Mouse (Mus musculus) left cerebral cortex, adult 8-10 months (tissue): ENCODE data around the gene Pdlim1. TPM values are rescaled to one million over a fixed set of nuclear protein-coding genes. Genes with fewer than 3 reads are reported as not detected.
A peak's percentile ranks its signal among the peaks of the same experiment; 100 is the strongest.
"Not testable (repeated sequence)": the region's sequence is repeated elsewhere in the genome, so short reads cannot be mapped to it uniquely, and the experiment has no call there.

ENCODE experiments used
- DNase-seq, 2 experiments: peaks; one replicate each; pipeline ENCODE4 v3.0.0; 2022; ENCODE audit warnings: low spot score in 2 of 2
- total RNA-seq, 4 experiments: library from RNA; stranded (reverse); gene quantifications; 2 replicates each; pipeline ENCODE4 v1.2.4; 2022

Gene Pdlim1
- total RNA-seq, 4 experiments from 2014 or later: 20.7 to 25.3 (median 21.6) TPM

DNA sequence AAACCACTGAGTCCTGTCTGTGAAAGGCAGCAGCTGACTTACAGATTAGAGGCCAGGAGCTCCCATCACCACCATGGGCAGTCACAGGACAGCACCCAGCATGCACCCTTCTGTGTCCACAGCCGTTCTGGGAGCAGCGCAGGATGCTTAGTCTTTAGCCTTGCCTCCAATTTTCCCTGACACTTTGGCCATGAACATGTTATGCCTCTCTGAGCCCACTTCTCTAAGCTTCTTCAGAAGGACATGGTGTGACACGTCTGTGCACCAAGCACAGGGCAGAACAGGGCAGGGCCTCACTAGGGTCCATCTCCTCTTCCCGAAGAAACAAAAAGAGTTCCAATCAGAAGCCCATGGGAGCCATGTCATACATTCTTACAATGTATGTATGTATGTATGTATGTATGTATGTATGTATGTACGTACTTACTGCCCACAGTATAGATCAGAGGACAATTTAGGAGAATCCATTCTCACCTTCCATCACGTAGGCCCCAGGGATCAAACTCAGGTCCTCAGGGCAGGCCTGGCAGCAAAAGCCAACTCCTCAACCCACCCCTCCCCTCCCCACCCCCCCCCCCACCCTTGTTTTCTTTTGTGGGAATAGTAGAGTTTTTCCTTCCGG lies 24.9 kb downstream of the Pdlim1 start:
- DNase-seq: no peak

DNA sequence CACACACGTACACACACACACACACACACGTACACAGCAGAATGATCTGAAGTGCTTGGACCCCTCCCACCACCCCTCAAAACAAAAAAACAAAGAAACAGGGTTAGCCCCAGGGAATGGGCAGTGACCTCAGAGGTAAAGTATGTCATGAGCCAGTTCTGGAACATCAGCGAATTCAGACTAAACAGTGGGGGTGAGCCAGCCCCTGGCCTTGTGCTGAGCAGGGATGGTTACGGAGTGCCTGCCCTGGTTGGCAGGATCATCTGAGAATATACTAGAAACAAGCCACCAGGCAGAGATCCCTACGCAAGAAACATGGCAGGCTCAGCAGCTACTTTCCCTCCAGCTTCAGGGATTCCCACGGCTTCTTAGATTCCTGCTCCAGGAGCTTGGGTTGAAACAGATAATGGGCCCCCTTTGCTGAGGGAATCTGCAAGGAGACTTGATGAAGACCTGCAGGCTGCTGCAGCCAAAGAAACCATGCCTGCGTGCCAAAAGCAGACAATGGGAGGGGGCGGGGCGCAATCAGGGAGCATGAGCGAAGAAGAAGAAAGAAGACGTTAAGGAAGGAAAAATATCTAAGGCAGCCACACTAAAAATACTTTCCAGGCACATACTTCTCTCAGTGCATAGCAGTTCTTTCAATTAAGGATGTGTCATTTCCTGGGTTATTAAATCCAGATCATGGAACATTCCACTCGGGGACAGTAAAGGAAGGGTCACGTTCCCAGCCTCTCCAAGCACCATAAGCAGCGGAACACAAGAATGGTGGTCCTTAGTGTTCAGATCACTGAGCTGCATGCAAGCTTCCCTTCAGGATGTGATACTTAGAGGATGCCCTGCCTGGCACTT lies 30.6 kb downstream of the Pdlim1 start:
- peak in 1 of 2 experiments; percentile 13 for DNase-seq

DNA sequence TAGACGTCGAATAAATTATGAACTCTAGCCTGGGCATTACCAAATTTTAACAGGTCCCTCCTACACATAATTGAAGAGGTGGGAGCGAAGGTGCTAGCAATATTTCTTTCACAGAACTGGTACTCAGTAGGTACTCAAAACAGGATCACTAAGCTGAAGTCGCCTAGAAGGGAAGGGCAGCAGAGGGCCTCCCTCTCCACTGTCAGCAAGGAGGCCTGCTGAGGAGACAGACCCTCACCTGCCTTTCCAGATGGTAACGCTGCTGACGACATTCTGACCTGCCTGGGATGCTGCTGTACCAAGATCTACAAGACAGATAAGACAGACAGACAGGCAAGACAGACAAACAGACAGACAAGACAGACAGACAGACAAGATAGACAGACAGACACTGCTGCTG lies 31.3 kb downstream of the Pdlim1 start:
- DNase-seq: no peak

DNA sequence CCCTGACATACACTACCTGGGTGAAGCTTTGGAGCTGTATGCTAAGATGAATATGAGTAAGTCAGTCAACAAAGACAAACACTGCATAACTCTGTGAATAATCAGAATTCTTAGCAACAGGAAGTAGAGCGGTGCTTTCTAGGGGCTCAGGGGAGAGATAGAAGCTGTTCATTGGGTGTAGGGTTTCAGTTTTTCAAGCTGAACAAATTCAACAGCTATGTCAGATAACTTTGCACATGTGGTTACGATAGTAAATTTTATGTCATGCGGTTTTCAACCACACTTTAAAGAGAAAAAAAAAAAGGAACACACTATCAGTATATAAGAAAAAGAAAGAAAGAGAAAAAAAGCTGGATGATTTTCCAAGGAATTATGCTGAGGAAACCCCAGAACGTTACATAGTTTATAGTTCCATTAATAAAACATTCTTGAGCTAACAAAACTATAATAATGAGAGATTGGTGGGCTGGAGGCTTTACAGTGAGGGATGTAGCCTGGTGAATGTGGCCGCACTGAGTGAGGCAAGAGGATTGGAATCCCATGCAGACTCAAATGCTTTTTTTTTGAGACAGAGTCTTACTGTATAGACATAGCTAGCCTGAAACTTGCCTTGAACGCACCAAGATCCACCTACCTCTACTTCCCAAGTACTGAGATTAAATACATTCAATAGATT lies 33.3 kb downstream of the Pdlim1 start:
- DNase-seq: no peak

DNA sequence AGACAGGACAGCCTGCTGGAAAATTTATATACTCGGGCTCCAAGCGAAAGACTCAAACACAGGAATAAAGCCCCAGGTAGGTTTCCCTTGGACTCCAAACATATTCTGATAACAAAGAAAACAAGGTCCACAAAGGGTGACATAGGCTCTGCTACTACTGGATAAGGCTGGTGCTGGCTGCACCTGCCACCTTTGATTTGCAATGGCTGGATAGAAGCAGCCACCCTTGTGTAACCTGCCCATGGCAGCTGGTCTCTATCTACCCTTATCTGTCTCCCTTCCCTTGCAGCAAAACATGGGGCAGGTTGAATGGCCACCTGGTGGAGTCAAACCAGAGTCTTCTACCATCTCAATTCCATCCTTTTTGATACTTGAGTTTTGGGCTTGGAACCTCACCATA lies 39.1 kb downstream of the Pdlim1 start:
- no peak for DNase-seq

DNA sequence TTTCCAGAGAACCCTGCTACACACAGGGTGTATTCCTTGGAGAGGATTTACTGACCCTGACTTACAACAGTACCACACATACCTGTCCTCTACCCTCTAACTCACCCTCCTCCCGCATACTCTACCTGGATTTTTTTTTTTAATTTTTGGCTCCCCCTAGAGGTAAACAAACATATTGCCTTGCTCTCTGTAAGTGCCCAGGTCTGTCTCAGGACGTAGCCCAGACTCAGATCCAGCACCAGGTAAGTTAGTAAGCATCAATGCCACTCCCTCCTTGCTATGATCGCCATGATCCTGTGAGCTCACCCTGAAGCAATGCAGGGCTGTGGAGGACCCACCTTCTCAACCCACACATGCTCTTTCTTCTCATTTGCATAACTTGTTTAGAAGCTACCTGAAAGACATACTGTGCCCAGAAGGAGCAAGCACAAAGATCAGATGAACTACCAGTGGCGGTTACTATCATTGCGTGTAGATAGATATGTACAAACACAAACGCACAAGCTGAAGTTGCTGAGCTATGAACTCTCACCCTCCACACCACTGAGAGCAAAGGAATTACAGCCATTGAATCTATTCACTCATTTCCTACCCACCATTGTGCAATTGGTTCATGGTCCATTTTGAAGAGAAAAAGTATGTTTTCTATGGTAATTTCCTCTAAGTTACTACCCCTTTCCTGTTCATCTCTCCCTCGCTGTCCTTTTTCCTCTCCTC lies 39.7 kb downstream of the Pdlim1 start:
- no peak for DNase-seq

DNA sequence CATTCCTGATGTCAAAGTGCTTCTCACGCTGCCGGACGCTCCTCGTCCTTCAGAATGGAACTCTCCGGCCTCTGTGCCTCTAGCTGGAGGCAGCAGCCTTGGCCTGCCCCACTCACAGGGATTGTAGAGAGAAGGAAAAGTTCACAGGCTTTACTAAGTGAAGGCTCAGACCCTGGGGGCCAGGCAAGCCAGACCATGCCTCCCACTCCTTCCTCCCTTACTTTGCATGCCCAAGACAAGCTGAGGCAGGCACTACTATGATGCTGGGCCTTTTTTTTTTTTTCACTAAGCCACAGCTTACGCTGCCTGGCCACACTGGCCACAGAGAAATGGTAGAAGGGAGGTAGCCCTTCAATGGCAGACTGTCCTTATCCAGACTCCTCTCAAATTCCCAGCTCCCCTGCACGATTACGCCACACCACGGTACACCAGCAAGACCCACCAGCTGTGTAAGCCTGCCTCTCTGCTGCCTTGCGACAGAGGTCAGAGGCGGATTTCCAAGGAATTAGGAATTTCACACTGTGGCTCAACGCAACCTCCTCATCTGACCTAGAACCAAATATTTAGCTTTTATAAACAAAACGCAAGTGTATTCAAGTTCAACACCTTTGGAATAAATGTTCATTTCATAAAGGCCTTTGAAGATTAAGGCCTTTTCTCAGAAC lies 40.4 kb downstream of the Pdlim1 start:
- DNase-seq: no peak

DNA sequence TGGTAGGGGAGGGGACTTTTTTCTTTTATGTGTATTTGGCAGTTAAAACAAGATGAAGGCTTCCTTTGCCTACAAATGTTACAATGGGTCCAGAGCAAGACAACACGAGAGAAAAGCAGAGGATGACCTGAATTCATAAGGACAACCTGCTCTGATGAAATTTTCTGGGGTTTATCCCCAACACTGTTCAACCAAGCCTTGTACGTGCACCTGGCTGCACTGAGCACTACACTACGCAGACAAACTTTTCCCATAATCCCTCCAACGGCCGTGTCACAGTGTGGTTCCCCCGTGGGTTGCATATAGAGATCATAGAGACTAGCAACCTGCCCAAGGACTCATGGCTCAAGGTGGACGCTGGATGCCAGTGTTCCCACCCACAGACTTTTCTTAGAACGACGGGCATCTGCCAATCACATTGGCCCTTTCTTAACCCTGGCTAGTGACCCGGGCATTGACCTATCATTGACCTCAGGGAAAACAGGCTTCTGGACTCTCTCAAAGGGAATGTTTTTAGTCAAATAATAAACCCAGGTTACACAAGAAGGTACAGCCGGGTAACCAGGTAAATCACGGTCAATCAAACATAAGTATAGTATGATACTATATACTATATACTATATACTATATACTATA lies 45.0 kb downstream of the Pdlim1 start:
- DNase-seq: no peak

DNA sequence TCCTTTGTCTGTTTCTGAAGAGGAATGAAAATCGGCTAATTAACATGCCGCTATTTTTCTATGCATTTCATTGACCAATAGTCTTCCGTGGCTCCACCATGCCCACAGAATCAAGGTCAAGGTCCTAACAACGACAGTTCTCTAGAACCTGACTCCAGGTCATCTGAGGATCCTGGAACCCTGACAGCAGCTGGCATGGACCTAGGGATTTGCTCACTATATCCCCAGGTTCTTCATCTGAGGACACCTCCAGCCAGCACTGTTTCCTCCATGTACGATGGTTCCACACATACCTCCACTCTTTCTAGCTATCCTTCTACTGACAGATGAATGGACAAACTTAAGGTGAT lies 45.9 kb downstream of the Pdlim1 start:
- DNase-seq: no peak

DNA sequence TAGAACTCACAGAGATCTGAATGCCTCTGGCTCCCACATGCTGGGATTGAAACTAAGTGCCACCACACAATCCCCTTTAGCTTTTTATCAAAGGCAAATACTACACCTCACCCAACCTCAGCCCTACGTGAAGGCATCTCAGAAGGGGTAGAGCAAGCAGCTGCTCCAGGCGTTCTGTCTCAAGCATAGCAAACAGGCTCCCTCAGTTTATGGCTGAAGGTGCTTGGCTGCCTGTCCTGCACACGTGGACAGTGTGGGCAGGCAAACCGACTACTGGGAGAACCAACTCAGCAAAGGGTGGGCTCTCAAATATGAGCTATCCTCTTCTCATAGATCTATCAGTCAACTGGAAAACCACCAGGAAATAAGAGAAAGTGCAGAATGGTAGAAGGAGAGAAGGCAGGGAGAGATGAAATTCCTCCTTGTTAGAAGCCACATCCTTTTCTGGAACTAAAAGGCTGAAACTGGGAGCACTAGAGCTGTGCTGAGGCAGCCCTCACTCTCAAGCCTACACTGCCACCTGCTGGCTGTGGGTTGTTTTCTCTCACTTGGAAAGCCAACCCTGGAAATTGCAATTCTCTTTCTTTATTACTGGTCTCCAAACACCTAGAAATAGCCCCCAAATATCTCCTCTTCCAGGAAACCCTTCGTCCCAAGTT lies 46.4 kb downstream of the Pdlim1 start:
- peak; percentile 40 to 75 for DNase-seq

DNA sequence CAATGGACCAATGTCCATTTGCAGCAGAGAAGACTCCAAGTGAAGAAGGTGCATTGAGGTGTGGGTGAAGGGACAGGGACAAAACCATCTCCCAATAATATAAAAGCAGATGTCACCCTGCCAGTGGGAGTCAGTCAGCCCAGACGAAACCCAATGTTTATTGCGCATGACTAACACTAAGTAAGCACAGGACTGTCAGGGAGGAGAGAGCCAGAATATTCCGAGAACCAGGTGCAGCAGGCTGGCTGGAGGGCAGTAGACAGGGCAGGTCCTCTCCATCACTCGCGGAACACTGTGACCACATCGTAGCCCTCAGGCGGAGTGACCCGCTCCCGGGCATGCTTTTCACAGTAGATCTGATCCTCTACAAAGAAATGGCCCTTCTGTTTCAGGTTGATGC lies 49.3 kb downstream of the Pdlim1 start:
- not testable (repeated sequence) for DNase-seq

DNA sequence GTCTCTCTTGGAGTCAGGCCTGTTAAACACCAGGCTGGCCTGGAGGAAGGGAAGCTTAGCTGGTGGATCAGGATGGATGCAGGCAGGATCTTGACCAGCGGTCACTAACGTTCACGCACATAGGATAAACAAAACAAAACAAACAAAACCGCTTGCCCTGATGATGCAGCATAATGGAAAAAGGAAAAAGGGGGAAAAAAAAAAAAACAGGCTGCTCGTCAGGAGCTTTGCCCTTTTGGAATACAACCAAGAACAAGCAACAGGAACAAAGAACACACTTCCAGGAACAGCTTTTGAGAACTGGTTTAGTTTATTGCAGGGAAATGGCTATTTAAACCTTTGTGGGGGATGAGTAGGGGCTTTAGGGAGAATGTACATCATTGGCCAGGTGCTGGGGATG lies 50.8 kb downstream of the Pdlim1 start:
- no peak for DNase-seq

DNA sequence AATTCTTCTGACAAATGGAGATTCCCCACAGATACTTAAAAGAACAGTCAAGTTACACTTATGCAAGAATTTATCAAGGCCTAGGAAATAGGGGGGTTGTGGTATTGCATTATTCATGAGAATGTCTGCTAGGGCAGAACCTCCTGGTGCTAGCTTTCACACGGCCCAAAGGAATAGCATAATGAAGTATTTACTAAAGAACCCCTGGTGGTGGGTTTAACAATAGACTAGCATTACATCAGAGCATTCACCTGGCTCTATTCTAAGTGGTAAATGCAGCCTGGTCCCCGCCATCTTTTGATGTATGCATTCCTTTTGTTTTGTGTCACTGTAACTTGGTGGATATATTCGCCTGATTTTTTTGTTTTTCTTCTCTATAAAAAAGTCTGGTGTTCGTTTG lies 68.7 kb downstream of the Pdlim1 start:
- not testable (repeated sequence) for DNase-seq

DNA sequence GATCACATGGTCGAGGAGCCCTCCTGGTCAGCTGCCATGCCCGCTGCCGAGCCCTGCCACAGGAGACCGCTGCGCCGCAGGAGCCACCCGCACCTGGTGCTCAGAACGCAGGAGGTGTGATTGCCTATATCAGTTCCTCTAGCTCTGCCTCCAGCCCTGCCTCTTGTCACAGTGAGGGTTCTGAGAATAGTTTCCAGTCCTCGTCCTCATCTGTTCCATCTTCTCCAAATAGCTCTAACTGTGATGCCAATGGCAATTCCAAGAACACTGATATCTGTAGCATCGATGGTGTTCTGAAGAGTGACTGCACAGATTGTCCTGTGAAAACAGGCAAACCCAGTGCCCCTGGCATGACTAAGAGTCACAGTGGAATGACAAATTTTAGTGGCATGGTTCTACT lies 81.0 kb downstream of the Pdlim1 start:
- DNase-seq: peak in 1 of 2 experiments; percentile 8

DNA sequence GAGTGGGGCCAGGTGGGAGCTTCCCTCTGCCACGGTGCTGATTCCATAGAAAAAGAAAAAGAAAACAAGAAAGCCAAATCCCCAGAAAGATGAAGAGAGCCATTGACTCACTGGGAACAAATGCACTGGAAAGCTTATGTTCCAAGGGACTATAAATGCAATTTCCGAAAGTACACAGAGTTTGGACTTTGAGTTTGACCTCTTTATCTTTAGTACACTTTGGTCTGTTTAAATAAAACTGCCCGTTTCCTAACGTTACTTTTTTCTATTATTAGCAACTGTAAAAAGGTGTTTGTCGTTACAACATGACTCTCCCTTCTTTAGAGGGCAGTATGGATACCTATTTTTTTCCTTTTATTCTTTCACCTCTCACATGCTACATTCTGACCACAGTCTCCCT lies 84.5 kb downstream of the Pdlim1 start, which contains the start of gene Cyp2c70:
Cyp2c70 (minus strand) TSS at position 174 of the 400 bp plus-strand sequence.
- no peak for DNase-seq

DNA sequence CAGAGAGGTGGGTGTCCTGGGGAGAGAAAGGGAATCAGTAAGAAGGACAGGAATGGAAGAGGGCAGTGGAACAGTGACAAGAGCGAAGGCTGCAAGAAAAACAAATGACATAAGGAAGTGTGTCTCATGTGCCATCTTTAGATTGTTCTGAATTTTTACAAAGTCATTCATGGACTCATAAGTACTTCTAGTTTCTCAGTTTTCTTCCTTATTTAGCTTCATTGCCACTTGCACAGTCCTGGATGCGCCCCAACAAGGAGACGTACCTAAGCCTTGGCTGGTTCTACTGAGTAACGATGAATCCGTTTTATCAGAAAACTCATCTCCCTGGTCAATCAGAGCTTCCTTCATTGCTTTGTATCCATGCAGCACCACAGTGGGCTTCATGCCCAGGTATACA lies 88.0 kb downstream of the Pdlim1 start:
- peak in 1 of 2 experiments; percentile 9 for DNase-seq

DNA sequence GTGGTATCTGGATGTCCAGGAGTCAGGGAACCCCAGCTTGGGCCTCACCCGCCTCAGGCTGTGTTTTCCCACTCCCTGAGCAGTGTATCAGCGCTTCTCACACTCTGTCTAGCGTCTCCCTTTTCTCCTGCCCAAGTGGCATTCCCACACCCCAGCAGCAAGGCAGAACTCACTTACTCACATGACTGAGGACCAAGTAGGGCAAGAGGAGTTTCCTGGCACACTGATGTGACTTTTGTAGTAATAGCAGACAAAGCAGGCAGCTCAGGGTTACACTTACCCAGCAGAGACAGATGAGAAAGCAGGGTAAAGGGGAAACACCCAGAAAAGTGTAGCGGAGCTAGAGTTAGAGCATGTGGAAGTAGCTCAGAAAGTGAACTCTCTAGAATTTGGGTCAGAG lies 93.3 kb downstream of the Pdlim1 start:
- DNase-seq: no peak
